Mouse (Mus musculus): ENCODE measurements at regions not wholly inside any gene's neighbourhood (a gene's known extent, or its start where the extent isn't known, plus 50 kb on each side); places are given as distances from the start of the nearest gene placed in this dataset.

- no peak for TF ChIP-seq CTCF (IDR thresholded peaks at IDR 0.05; ENCODE audit: low read depth, low read length)
- no peak for TF ChIP-seq POLR2A (IDR thresholded peaks at IDR 0.05; ENCODE audit: borderline replicate concordance, low read depth, low read length)
Observed at GRCm38 (mm10) chr8:90082630-90083029, 265.5 kb downstream of the Tox3 start.
